Mouse (Mus musculus) G1E (cell line): Measurements from ENCODE around the gene 9430015G10Rik. TPM values are rescaled to one million over a fixed set of nuclear protein-coding genes. Genes with fewer than 3 reads are reported as not detected.

Experiments
- ATAC-seq: 2 replicates; pipeline ENCODE4 v1.8.0; 2016; ENCODE audit warnings: mild to moderate bottlenecking; ENCODE audit not compliant: insufficient number of reproducible peaks, poor library complexity, low FRiP score, severe bottlenecking; ENCODE audit errors: extremely low read depth
- DNase-seq: peaks from one replicate; pipeline ENCODE4 v3.0.0; 2012; ENCODE audit warnings: low spot score
- H3K27me3 ChIP-seq: 2 replicates; pipeline ENCODE4 v1.6.1; 2012; ENCODE audit warnings: mild to moderate bottlenecking, low read length, inconsistent platforms; ENCODE audit not compliant: insufficient read depth
- H3K36me3 ChIP-seq: replicated peaks from 2 replicates; pipeline ENCODE3; 2012; ENCODE audit warnings: mild to moderate bottlenecking, inconsistent platforms
- H3K4me1 ChIP-seq: 2 replicates; pipeline ENCODE4 v1.6.1; 2012; ENCODE audit warnings: low read depth, low read length, inconsistent platforms, mixed read lengths; ENCODE audit not compliant: insufficient read depth
- H3K4me3 ChIP-seq: 2 replicates; pipeline ENCODE4 v1.5.1; 2012; ENCODE audit warnings: low read depth, mild to moderate bottlenecking, inconsistent platforms, low read length, moderate library complexity, mixed read lengths
- H3K9me3 ChIP-seq: replicated peaks from 2 replicates; pipeline ENCODE4 v1.6.1; 2012; ENCODE audit warnings: inconsistent platforms
- CTCF ChIP-seq: IDR thresholded peaks from 2 replicates; pipeline ENCODE4 v1.5.1; 2012; ENCODE audit warnings: low read depth, low read length, inconsistent platforms, mixed read lengths
- GATA1 ChIP-seq: IDR thresholded peaks from 2 replicates; pipeline ENCODE4 v1.6.1; 2012; ENCODE audit warnings: borderline replicate concordance, low read length, inconsistent platforms, mixed read lengths
- GATA2 ChIP-seq: IDR thresholded peaks from 2 replicates; pipeline ENCODE4 v1.6.1; 2012; ENCODE audit warnings: low read depth, low read length, inconsistent platforms, borderline replicate concordance
- POLR2AphosphoS5 ChIP-seq: IDR thresholded peaks from 2 replicates; pipeline ENCODE4 v1.6.1; 2012; ENCODE audit warnings: low read depth, low read length, inconsistent platforms; ENCODE audit not compliant: insufficient replicate concordance
- TAL1 ChIP-seq: conservative IDR thresholded peaks from 2 replicates; pipeline ENCODE4 v1.6.1; 2012; ENCODE audit warnings: low read depth, low read length, inconsistent platforms, mixed read lengths
- polyA plus RNA-seq: library from polyadenylated mRNA; stranded (reverse); fragments of >175 nt; gene quantifications from 2 replicates; pipeline ENCODE4 v1.2.3, GENCODE M21; 2012
- total RNA-seq, 2 experiments: library from RNA; stranded (forward) in 1 of 2; stranded (reverse) in 1 of 2; fragments of 200-1000 nt in 1 of 2; fragments of >200 nt in 1 of 2; fragmentation: Nextera tagmentation in 1 of 2; gene quantifications; 2 replicates each; pipeline ENCODE4 v1.2.3; 2014 to 2017

The 9430015G10Rik gene
- total and polyA plus RNA-seq, 3 experiments, result 13.5 to 74.6 (median 52.0) TPM

DNA sequence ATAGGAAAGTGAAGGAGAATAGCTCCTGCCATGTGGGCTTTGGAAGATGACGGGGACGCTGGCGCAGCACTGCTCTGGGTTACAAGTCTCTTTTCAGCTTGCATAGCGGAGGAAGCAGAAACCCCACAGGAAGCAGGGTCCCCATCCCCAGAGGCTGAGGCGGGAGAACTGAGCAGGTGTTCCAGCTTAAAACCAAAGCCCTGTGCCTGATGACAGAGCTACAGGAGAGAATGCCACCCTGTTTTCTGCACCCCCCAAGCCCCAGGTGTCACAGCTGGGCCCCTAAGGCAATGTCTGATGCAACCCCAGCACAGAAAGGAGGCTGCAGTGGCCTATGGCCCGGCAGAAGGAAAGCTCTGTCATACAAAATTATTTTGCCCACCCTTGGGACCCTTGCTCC, 39.5 kb upstream of the 9430015G10Rik start:
- Histone ChIP-seq H3K4me1 (no peaks in the 10 kb centered on the region), H3K4me3 (no peak overlapping the region), H3K36me3 (no peaks in the 10 kb centered on the region), H3K27me3 (peaks cover 7% of the 10 kb centered on the region; the same call in 1 of the 2 replicates), H3K9me3 (no peaks in the 10 kb centered on the region)
- ATAC-seq (no peak), DNase-seq (no peak)
- TF ChIP-seq GATA1 (no peak), POLR2AphosphoS5 (no peak), TAL1 (no peak), CTCF (no peak), GATA2 (no peak)

DNA sequence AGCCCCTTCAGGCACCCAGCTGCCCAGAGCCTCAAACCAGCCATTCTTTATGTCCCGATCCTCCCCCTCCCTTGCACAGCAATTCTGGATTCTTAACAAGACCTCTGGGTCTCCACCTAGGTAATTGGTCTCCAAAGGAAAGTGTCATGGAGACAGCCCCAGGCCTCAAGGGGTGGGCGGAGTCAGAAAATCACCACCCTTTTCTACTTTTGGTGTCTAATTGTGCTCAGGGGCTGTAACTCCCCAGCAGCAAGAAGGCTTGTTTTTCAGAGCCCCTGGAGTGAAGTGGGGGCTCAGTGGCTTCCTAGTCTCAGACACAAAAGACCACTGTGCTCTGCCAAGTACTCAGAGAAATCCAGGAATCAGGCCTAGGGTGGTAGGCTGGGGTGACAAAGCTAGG, 39.1 kb upstream of the 9430015G10Rik start:
- ATAC-seq (no peak), DNase-seq (no peak)
- Histone ChIP-seq H3K4me3 (no peak overlapping the region), H3K27me3 (peaks cover 7% of the 10 kb centered on the region; the same call in 1 of the 2 replicates), H3K36me3 (no peaks in the 10 kb centered on the region), H3K4me1 (no peaks in the 10 kb centered on the region), H3K9me3 (no peaks in the 10 kb centered on the region)
- TF ChIP-seq CTCF (no peak), GATA2 (no peak), GATA1 (no peak), POLR2AphosphoS5 (no peak), TAL1 (no peak)

DNA sequence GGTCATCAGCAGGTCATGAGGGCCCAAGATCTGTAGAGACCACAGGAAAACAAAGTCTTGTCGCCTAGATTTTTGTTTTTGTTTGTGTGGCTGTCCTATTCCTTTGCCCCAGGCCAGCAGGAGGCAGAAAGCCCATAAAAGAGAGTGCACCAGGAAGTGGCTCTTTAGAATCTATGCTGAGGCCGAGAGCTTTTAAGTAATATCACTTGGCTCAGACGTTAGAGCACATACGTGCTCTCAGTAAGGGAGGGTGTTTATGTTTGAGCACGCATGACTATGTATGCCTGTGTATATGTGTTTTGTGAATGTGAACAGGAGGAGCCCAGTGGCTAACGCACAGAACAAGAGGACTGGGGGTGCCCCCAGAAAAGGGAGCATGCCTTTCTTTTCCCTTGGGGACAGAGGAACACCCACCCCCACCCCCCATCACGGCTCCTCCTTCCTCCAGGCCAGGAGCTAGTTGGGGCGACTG, 32.8 kb upstream of the 9430015G10Rik start:
- H3K9me3 ChIP-seq, result no peaks in the 10 kb centered on the region
- peaks cover 7% of the 10 kb centered on the region; the same call in 1 of the 2 replicates for H3K27me3 ChIP-seq
- DNase-seq, result no peak
- H3K4me3 ChIP-seq, result no peak overlapping the region
- no peaks in the 10 kb centered on the region for H3K4me1 ChIP-seq
- no peaks in the 10 kb centered on the region for H3K36me3 ChIP-seq
- TF ChIP-seq POLR2AphosphoS5, result no peak
- TF ChIP-seq GATA1, result no peak
- TF ChIP-seq TAL1, result no peak
- TF ChIP-seq CTCF, result no peak
- no peak for TF ChIP-seq GATA2
- ATAC-seq, result no peak

DNA sequence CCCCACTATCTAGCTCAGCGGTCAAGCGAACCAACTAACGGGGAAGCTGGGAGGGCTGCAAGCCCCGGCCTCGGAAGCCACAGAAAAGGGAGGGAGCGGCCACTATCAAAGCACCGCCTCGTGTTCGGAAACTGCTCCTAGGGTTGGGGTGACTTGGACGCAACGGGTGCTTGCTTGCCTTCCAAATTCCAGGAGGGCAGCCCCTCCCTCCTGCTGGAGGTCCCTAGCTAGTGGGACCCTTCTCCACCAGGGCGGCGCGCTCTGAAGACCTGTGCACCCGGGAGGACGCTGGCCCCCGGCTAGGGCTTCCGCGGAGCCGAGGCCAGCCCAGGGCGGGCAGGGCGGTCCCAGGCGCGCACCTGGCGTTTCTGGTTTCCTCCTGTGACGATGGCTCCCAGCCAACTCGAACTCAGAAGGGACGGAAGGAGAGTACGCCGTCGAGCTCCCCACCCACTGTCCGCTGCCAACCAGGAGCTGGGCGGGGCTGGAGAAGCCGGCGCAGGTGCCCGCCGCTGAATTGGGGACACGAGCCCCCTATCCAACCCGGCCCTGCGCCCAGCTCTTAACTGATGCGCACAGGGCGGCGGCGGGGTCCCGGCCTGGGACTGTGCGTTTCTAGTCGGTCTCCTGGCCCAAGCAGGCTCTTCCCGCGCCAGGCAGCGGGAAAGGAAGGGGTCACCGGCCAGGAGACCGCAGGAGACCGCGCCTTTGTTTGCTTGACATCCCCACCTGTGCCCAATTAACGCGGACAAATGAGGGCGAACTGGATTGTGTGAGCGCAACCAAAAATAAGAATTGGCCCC, 32.1 kb upstream of the 9430015G10Rik start:
- no peaks in the 10 kb centered on the region for H3K4me1 ChIP-seq
- no peaks in the 10 kb centered on the region for H3K36me3 ChIP-seq
- DNase-seq (no peak), ATAC-seq (no peak)
- peaks cover 7% of the 10 kb centered on the region; the same call in 1 of the 2 replicates for H3K27me3 ChIP-seq
- no peak for TF ChIP-seq GATA2
- TF ChIP-seq POLR2AphosphoS5, result no peak
- TF ChIP-seq TAL1, result no peak
- no peak for TF ChIP-seq GATA1
- H3K4me3 ChIP-seq, result no peak overlapping the region
- H3K9me3 ChIP-seq, result no peaks in the 10 kb centered on the region

DNA sequence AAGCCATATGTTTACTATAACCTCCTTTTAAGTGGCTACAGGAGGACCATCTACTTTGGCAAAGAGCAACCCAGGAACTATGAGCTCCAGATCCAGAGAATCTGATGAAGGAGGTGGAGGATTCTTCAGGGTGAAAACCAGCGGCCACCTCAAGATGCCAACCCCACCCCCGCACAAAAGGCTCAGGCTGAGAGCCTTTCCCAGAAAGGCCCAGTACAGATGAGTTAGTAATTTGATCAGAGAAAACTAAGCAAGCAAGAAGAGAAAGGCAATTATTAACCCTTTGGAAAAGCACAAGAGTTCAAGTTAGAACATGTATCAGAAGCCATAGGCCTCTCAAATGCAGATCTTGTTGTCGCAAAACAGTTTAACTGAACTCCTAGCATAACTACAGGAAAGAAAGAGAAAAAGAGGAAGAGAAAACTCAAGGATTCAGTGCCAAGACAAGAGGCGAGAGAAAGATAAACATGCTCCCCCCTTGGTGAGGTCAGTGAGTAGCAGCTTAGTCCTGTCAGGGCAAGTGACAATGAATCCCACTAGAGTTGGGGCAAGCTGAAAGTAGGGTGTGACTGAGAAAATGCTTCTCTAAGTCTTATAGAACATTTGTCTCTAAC, 27.1 kb upstream of the 9430015G10Rik start:
- no peak for ATAC-seq
- Histone ChIP-seq H3K9me3 (no peaks in the 10 kb centered on the region), H3K4me1 (no peaks in the 10 kb centered on the region), H3K4me3 (no peak overlapping the region), H3K27me3 (peaks cover 7% of the 10 kb centered on the region; the same call in 1 of the 2 replicates), H3K36me3 (no peaks in the 10 kb centered on the region)
- DNase-seq, result no peak
- TF ChIP-seq TAL1 (no peak), CTCF (no peak), POLR2AphosphoS5 (no peak), GATA2 (no peak), GATA1 (no peak)

DNA sequence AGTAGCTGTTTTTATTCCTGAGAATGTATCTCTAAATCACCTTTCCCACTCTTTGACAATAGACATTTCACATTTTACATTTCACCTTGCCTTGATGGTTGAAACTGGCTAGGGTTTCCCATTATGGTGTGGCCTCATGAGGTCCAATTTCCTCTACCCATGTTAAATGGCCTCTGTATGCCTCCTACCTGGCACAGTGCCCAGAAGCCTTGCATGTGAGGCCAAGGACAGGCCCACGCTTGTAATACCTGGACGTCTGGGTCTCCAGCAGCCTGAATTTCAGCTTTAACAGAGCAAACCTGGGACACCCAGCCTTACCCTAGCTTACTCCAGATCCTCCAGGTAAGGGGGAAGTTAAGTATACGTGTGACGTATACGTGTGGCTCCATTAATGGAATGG, 26.4 kb upstream of the 9430015G10Rik start:
- Histone ChIP-seq H3K27me3 (peaks cover 7% of the 10 kb centered on the region; the same call in 1 of the 2 replicates), H3K36me3 (no peaks in the 10 kb centered on the region), H3K9me3 (no peaks in the 10 kb centered on the region), H3K4me3 (no peak overlapping the region), H3K4me1 (no peaks in the 10 kb centered on the region)
- DNase-seq, result no peak
- ATAC-seq, result no peak
- TF ChIP-seq TAL1, result no peak
- no peak for TF ChIP-seq CTCF
- TF ChIP-seq GATA1, result no peak
- TF ChIP-seq GATA2, result no peak
- no peak for TF ChIP-seq POLR2AphosphoS5
